Mouse (Mus musculus): Measurements from ENCODE around the gene Gm17490.

DNA sequence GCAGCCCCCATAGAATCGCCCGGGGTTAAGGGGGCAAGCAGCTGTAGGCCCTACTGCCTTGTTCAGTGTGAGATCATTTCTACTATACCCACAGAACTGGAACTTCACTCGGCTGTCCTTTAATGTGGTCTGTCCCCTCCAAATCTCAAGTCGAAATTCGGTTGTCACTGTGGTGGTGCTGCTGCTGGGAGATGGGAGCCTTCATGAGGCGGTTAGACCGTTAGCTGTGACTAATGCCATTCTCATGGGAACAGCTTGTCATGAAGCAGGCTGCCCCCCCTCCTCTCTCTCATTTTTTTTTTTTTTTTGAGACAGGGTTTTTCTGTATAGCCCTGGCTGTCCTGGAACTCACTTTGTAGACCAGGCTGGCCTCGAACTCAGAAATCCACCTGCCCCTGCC lies 2.9 kb downstream of the Gm17490 start:
- no peak for TF ChIP-seq POLR2A (IDR thresholded peaks at IDR 0.05; ENCODE audit: insufficient read length, low read depth)
- TF ChIP-seq MAX (IDR thresholded peaks at IDR 0.05; ENCODE audit: low read depth) = no peak
- no peak for TF ChIP-seq POLR2AphosphoS2 (IDR thresholded peaks at IDR 0.05; ENCODE audit: insufficient read length, low read depth)
- TF ChIP-seq TCF12 (IDR thresholded peaks at IDR 0.05; ENCODE audit: insufficient read depth, poor library complexity, severe bottlenecking) = no peak
